Mouse (Mus musculus): ENCODE measurements around the gene Col16a1. TPM values are rescaled to one million over a fixed set of nuclear protein-coding genes. Genes with fewer than 3 reads are reported as not detected.

Gene Col16a1
- total RNA-seq (2014; rRNA removed): 1.9 and 2.4 TPM in 2 replicates
- polyA plus RNA-seq (2012; rRNA removed): 1.9 and 2.0 TPM in 2 replicates

DNA sequence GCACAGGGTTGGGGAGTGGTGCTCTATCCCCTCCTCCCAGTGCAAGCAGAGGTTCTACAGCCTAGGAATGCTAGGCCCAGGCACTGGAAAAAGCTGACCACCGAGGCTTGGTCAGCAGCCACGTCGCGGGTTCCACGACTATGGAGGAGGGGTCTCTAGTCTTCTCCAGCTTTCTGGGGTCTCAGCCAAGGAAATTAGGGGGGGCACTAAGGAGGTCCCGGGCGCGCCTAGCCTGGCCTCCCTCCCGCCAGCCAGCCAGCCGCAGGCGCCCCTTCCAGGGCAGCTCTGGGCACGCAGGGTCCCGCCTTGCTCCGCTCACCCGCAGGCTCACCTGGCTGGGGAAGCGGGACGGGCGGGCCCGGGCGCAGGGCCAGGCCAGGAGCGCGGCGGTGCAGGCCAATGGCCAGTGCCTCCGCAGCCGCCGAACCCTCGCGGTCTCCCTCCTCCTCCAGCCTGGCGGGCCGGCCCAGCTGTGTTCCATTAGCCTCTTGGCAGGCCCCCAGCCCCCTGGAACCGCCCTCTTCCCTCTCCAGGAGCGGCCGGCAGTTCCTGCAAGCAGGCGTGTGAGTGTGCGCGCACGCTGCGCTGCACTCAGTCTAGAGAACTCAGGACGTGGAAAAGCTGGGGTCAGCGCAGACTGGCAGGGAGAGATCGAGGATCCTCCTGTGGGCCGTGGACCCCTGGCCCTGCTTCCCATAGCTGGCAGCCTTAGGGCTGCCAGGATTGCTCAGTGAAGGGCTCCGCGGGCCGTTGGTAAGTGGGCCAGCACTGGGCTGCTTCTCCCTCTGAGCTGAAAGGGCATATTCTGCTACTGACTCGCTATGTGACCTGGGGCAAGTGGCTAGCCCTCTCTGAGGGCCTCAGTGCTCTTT lies at the start of gene Col16a1:
Gene Col16a1, plus strand, starts transcription at position 510 of the 872 bp plus-strand sequence.
- no peaks in the 10 kb centered on the region for H3K27me3 ChIP-seq (ENCODE audit: control insufficient read depth, insufficient read depth, low read length)
- peak within 1 kb of the TSS; percentile 56 for H3K4me3 ChIP-seq (ENCODE audit: insufficient read depth, low read depth, low read length)
- 0 out of 2 replicates have a peak within 1 kb of the TSS, but pooled peaks have one; percentile 16 for H3K27ac ChIP-seq (replicated peaks; ENCODE audit: insufficient read depth, low read depth, low read length)
- H3K9ac ChIP-seq (ENCODE audit: low read depth, low read length): peak within 1 kb of the TSS; percentile 73
- TF ChIP-seq CTCF (IDR thresholded peaks at IDR 0.05; ENCODE audit: low read depth, low read length) (no peak), POLR2A (IDR thresholded peaks at IDR 0.05; ENCODE audit: extremely low read depth, insufficient read depth, low read length) (no peak)
- no peaks in the 10 kb centered on the region for H3K36me3 ChIP-seq (ENCODE audit: control insufficient read depth, insufficient read depth, low read length)
- H3K4me1 ChIP-seq (ENCODE audit: control insufficient read depth, insufficient read depth, low read length): no peaks in the 10 kb centered on the region
- 7% methylated on average over 46 of the region's 46 CpGs for WGBS
- H3K79me2 ChIP-seq (ENCODE audit: control insufficient read depth, insufficient read depth, low read length): no peaks in the 10 kb centered on the region
- peak; percentile 51 for DNase-seq (ENCODE audit: extremely low read depth, low read depth, low spot score)

DNA sequence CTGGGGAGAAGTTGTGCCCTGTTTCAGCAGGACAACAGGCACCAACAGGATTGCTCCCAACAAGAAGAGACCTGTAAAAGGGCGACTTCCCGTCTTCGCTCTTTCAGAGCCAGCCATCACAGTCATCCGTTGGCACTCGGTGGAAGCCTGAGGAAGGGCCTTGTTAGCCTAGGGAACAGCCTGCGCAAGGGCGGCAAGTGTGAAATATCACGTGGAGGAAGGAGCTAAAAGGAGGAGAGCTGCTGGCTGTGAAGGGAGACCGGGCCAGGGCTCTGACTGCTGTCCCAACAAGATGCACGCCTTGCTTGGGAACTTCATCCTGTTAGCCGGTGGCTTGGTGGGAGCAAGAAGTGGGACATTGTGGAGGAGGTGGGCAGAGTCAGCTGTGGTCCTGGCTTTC lies 49.5 kb upstream of the Col16a1 start:
- Histone ChIP-seq H3K79me2 (ENCODE audit: control insufficient read depth, insufficient read depth, low read length) (no peaks in the 10 kb centered on the region), H3K36me3 (ENCODE audit: control insufficient read depth, insufficient read depth, low read length) (no peaks in the 10 kb centered on the region), H3K27ac (replicated peaks; ENCODE audit: insufficient read depth, low read depth, low read length) (no peak overlapping the region), H3K4me3 (ENCODE audit: insufficient read depth, low read depth, low read length) (no peak overlapping the region), H3K27me3 (ENCODE audit: control insufficient read depth, insufficient read depth, low read length) (no peaks in the 10 kb centered on the region), H3K4me1 (ENCODE audit: control insufficient read depth, insufficient read depth, low read length) (no peaks in the 10 kb centered on the region), H3K9ac (ENCODE audit: low read depth, low read length) (no peak overlapping the region)
- no peak for DNase-seq (ENCODE audit: extremely low read depth, low read depth, low spot score)
- 62% methylated on average over 11 of the region's 11 CpGs for WGBS
- no peak for TF ChIP-seq POLR2A (IDR thresholded peaks at IDR 0.05; ENCODE audit: extremely low read depth, insufficient read depth, low read length)
- no peak for TF ChIP-seq CTCF (IDR thresholded peaks at IDR 0.05; ENCODE audit: low read depth, low read length)

DNA sequence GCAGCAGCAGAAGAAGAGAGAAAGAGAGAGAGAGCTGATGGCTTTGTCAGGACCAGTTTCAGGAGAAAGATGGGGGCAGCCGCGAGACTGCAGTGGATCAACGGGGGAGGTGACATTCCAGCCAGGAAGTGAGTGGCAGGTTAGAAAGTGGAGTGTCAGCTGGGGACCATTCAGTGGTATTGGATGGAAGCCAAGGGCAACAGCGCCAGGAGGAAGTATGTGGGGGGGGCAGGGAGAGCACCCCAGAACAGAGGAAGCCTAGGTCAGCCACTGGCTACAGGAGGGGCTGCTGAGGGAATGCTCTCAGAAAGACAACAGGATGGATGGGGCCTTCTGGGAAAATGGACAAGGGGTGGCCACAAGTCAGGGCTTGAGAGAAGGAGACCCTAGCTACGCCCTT lies 45.9 kb upstream of the Col16a1 start:
- Histone ChIP-seq H3K4me3 (ENCODE audit: insufficient read depth, low read depth, low read length) (no peak overlapping the region), H3K27me3 (ENCODE audit: control insufficient read depth, insufficient read depth, low read length) (0 out of 2 replicates have a peak, but pooled peaks cover 5% of the 10 kb centered on the region), H3K79me2 (ENCODE audit: control insufficient read depth, insufficient read depth, low read length) (no peaks in the 10 kb centered on the region), H3K36me3 (ENCODE audit: control insufficient read depth, insufficient read depth, low read length) (no peaks in the 10 kb centered on the region), H3K9ac (ENCODE audit: low read depth, low read length) (no peak overlapping the region), H3K4me1 (ENCODE audit: control insufficient read depth, insufficient read depth, low read length) (no peaks in the 10 kb centered on the region), H3K27ac (replicated peaks; ENCODE audit: insufficient read depth, low read depth, low read length) (no peak overlapping the region)
- no peak for DNase-seq (ENCODE audit: extremely low read depth, low read depth, low spot score)
- TF ChIP-seq POLR2A (IDR thresholded peaks at IDR 0.05; ENCODE audit: extremely low read depth, insufficient read depth, low read length): no peak
- TF ChIP-seq CTCF (IDR thresholded peaks at IDR 0.05; ENCODE audit: low read depth, low read length): no peak
- 38% methylated on average over 5 of the region's 5 CpGs for whole genome bisulfite sequencing

DNA sequence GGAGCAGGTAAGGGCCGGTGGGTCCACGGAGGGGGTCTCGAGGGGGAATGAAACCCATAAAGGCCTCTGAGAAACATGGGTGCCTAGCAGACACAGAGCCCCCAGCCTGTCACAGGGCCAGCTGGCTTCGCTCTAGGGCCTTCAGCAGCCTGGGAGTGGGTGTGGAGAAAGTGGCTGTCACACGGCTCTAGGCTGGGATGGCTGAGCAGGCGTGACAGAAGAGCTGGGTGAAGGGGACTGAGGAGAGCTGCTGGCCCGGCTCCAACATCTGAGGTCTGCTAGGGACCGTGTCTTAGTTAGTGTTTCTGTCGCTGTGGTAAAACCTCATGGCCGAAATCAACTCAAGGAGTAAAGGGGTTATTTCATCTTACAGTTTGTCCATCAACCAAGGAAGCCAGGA lies 45.5 kb upstream of the Col16a1 start:
- H3K27ac ChIP-seq (replicated peaks; ENCODE audit: insufficient read depth, low read depth, low read length): no peak overlapping the region
- H3K4me3 ChIP-seq (ENCODE audit: insufficient read depth, low read depth, low read length): no peak overlapping the region
- H3K4me1 ChIP-seq (ENCODE audit: control insufficient read depth, insufficient read depth, low read length): no peaks in the 10 kb centered on the region
- 71% methylated on average over 10 of the region's 10 CpGs for WGBS
- H3K27me3 ChIP-seq (ENCODE audit: control insufficient read depth, insufficient read depth, low read length): 0 out of 2 replicates have a peak, but pooled peaks cover 5% of the 10 kb centered on the region
- no peaks in the 10 kb centered on the region for H3K36me3 ChIP-seq (ENCODE audit: control insufficient read depth, insufficient read depth, low read length)
- no peak for DNase-seq (ENCODE audit: extremely low read depth, low read depth, low spot score)
- H3K79me2 ChIP-seq (ENCODE audit: control insufficient read depth, insufficient read depth, low read length): no peaks in the 10 kb centered on the region
- no peak for TF ChIP-seq POLR2A (IDR thresholded peaks at IDR 0.05; ENCODE audit: extremely low read depth, insufficient read depth, low read length)
- no peak overlapping the region for H3K9ac ChIP-seq (ENCODE audit: low read depth, low read length)

DNA sequence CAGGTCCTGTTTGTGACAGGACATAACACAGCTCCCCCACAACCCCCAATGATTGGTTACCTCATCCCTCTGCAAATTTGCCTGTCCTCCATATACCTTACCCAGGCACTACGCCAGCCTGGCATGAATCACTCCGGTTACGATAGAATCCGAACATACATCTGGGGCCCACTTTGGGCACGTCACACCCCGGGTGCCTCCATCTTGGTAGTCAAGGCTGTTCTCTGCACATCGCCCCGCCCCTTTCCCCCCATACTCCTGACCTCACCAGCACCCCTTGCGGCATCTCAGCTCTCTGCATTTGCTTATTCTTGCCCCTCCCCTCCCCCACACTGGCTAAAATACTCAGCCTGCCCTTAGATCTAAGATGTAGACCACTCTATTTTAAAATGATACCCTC lies 42.0 kb upstream of the Col16a1 start:
- 54% methylated on average over 9 of the region's 9 CpGs for WGBS
- peaks cover 9% of the 10 kb centered on the region; the same call in 1 of the 2 replicates for H3K27me3 ChIP-seq (ENCODE audit: control insufficient read depth, insufficient read depth, low read length)

DNA sequence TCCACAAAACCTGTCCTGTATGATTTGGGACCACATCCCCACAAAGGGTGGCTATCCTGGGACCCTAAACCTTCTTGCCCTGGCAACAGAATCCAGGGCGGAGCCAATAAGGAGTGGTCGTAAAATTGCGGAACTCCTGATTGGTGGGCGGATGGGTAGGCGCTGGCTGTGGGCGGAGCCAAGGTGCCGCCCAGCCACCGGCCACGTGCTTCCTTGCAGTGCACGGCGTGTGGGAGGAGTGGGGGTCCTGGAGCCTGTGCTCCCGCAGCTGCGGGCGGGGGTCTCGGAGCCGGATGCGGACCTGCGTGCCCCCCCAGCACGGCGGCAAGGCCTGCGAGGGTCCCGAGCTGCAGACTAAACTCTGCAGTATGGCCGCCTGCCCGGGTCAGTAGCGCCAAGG lies 41.1 kb upstream of the Col16a1 start:
- WGBS: 20% methylated on average over 24 of the region's 25 CpGs
- H3K27me3 ChIP-seq (ENCODE audit: control insufficient read depth, insufficient read depth, low read length): peaks cover 9% of the 10 kb centered on the region; the same call in 1 of the 2 replicates

More for the DNA sequence above, 42.0 kb upstream of the Col16a1 start:
- no peaks in the 10 kb centered on the region for H3K36me3 ChIP-seq (ENCODE audit: control insufficient read depth, insufficient read depth, low read length)
- H3K9ac ChIP-seq (ENCODE audit: low read depth, low read length): no peak overlapping the region
- TF ChIP-seq CTCF (IDR thresholded peaks at IDR 0.05; ENCODE audit: low read depth, low read length) (no peak), POLR2A (IDR thresholded peaks at IDR 0.05; ENCODE audit: extremely low read depth, insufficient read depth, low read length) (no peak)
- H3K4me3 ChIP-seq (ENCODE audit: insufficient read depth, low read depth, low read length): no peak overlapping the region
- H3K79me2 ChIP-seq (ENCODE audit: control insufficient read depth, insufficient read depth, low read length): no peaks in the 10 kb centered on the region
- H3K27ac ChIP-seq (replicated peaks; ENCODE audit: insufficient read depth, low read depth, low read length): no peak overlapping the region
- no peaks in the 10 kb centered on the region for H3K4me1 ChIP-seq (ENCODE audit: control insufficient read depth, insufficient read depth, low read length)
- no peak for DNase-seq (ENCODE audit: extremely low read depth, low read depth, low spot score)

More for the DNA sequence above, 41.1 kb upstream of the Col16a1 start:
- TF ChIP-seq CTCF (IDR thresholded peaks at IDR 0.05; ENCODE audit: low read depth, low read length): no peak
- no peak for TF ChIP-seq POLR2A (IDR thresholded peaks at IDR 0.05; ENCODE audit: extremely low read depth, insufficient read depth, low read length)
- H3K4me1 ChIP-seq (ENCODE audit: control insufficient read depth, insufficient read depth, low read length): no peaks in the 10 kb centered on the region
- no peaks in the 10 kb centered on the region for H3K79me2 ChIP-seq (ENCODE audit: control insufficient read depth, insufficient read depth, low read length)
- no peak overlapping the region for H3K9ac ChIP-seq (ENCODE audit: low read depth, low read length)
- DNase-seq (ENCODE audit: extremely low read depth, low read depth, low spot score): no peak
- no peaks in the 10 kb centered on the region for H3K36me3 ChIP-seq (ENCODE audit: control insufficient read depth, insufficient read depth, low read length)
- no peak overlapping the region for H3K4me3 ChIP-seq (ENCODE audit: insufficient read depth, low read depth, low read length)
- H3K27ac ChIP-seq (replicated peaks; ENCODE audit: insufficient read depth, low read depth, low read length): no peak overlapping the region

Data from liver, adult 2 months (tissue).